Mouse (Mus musculus) forebrain, embryonic 16.5 days (tissue): Measurements from ENCODE around the gene Gm6309. TPM values are rescaled to one million over a fixed set of nuclear protein-coding genes. Genes with fewer than 3 reads are reported as not detected.
"Not testable (repeated sequence)": the region's sequence is repeated elsewhere in the genome, so short reads cannot be mapped to it uniquely, and the experiment has no call there.

Experiments used
- ATAC-seq: fragments of 200-750 bp; cut with Nextera tagmentation; 2 replicates; pipeline ENCODE4 v1.8.0; 2017; ENCODE audit warnings: mild to moderate bottlenecking, moderate library complexity
- H3K27ac ChIP-seq: fragments of 300-500 bp; sonication (generic); 2 replicates; pipeline ENCODE4 v1.5.1; 2014; ENCODE audit warnings: low read length, control low read depth
- H3K27me3 ChIP-seq: fragments of 300-500 bp; sonication (generic); replicated peaks from 2 replicates; pipeline ENCODE4 v1.6.1; 2014; ENCODE audit warnings: low read length; ENCODE audit not compliant: control insufficient read depth, insufficient read depth
- H3K36me3 ChIP-seq: fragments of 300-500 bp; sonication (generic); 2 replicates; pipeline ENCODE4 v1.6.1; 2014; ENCODE audit not compliant: control insufficient read depth, insufficient read depth
- H3K4me1 ChIP-seq: fragments of 300-500 bp; sonication (generic); replicated peaks from 2 replicates; pipeline ENCODE4 v1.6.1; 2014; ENCODE audit warnings: low read length; ENCODE audit not compliant: control insufficient read depth, insufficient read depth
- H3K4me2 ChIP-seq: fragments of 300-500 bp; sonication (generic); 2 replicates; pipeline ENCODE4 v1.6.1; 2014; ENCODE audit warnings: mild to moderate bottlenecking, low read length, control low read depth
- H3K4me3 ChIP-seq: fragments of 300-500 bp; sonication (generic); replicated peaks from 2 replicates; pipeline ENCODE4 v1.5.1; 2014; ENCODE audit warnings: mild to moderate bottlenecking, low read length, control low read depth
- H3K9ac ChIP-seq: fragments of 300-500 bp; sonication (generic); replicated peaks from 2 replicates; pipeline ENCODE4 v1.6.1; 2014; ENCODE audit warnings: low read depth, low read length, control low read depth
- H3K9me3 ChIP-seq: fragments of 300-500 bp; sonication (generic); 2 replicates; pipeline ENCODE4 v1.6.1; 2016; ENCODE audit warnings: low read length; ENCODE audit not compliant: control insufficient read depth
- WGBS: fragments of 180-500 bp; shearing (Covaris S2); extraction: QIAGEN DNeasy Blood & Tissue Kit; methylation state at CpG from one replicate; pipeline ENCODE4 v1.1.7; 2014; 5-methylcytosine and 5-hydroxymethylcytosine counted together
- polyA plus RNA-seq: library from polyadenylated mRNA; unstranded; fragments of >200 nt; fragmentation: Nextera tagmentation; extraction: Ambion mirVana; gene quantifications from 2 replicates; pipeline ENCODE4 v1.2.1, GENCODE M21; 2015

Gm6309 gene
- polyA plus RNA-seq: not detected in 2 replicates

DNA sequence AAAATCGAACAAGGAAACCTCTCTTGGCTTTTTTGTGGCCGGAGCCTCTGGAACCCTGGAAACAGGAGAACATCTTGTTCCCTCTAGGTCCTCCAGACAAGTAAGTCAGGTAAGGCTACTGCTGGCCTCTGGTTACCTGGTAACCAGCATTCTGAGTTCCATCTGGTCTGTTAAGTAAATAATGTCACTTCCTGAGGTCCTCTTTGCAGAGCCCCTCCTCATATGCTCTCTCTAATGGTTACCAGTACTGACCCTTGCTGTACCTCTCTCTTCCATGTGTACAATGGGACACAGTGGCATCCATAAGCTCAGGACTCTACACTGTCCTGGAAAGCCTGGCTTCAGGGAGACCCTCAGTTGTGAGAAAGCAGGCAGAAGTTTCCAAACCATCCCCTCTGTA, at the start of gene Gm6309:
Gene Gm6309 (minus strand): TSS at position 101 of the 400 bp plus-strand sequence.
- H3K4me3 ChIP-seq, H3K9ac ChIP-seq, H3K9me3 ChIP-seq, H3K27ac ChIP-seq, H3K36me3 ChIP-seq, H3K4me1 ChIP-seq, H3K27me3 ChIP-seq, H3K4me2 ChIP-seq, ATAC-seq: not testable (repeated sequence)
- 78% methylated on average over 2 of the region's 2 CpGs for WGBS

DNA sequence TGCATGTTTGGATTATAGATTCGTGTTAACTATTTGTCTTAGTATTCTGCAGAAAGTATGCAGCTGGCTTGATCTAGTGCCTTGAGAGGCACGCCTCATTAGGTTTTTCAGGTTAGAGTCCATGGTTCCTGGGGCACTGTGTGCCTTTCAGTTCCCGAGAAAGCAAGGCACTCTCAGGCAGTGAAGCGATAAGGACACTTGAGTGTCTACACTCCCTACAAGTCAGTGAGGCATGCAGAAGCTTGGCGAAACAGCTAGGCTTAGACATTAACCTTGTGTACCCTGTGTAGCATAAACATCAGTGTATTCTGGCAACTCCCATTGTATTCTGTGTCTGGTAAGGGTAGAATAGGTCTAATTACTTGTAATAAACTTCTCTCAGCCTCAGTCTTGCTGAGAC, 35.0 kb upstream of the Gm6309 start:
- 95% methylated on average over 5 of the region's 5 CpGs for WGBS
- Histone ChIP-seq H3K36me3 (peaks cover 58% of the 10 kb centered on the region), H3K9me3 (peaks cover 2% of the 10 kb centered on the region; the same call in 1 of the 2 replicates), H3K9ac (no peak overlapping the region), H3K4me2 (no peak overlapping the region), H3K4me3 (no peak overlapping the region), H3K27ac (no peak overlapping the region), H3K27me3 (no peaks in the 10 kb centered on the region), H3K4me1 (no peaks in the 10 kb centered on the region)
- no peak for ATAC-seq

DNA sequence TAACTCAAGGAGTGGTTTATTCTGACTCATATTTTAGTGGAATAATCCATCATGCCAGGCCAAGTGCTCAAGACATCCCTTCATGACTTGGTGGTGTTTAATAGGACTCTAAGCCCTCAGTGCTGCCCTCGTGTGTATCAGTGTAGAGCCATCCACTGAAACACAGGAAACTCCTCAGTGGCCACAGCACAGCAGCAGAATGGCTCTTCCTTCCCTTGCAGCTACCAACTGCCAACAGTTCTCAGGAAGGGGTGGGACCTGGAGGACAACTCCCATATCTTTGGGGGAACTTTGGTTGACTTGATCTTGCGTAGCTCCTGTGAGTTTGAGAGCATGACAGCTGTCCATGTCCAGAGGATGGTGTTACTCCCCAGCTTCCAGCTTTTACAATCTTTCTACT, 33.4 kb upstream of the Gm6309 start:
- Histone ChIP-seq H3K9me3 (peaks cover 2% of the 10 kb centered on the region; the same call in 1 of the 2 replicates), H3K36me3 (peaks cover 48% of the 10 kb centered on the region), H3K27me3 (no peaks in the 10 kb centered on the region), H3K4me2 (no peak overlapping the region), H3K9ac (no peak overlapping the region), H3K27ac (no peak overlapping the region), H3K4me1 (no peaks in the 10 kb centered on the region), H3K4me3 (no peak overlapping the region)
- ATAC-seq: no peak
- WGBS: 86% methylated on average over 2 of the region's 2 CpGs

GRCm38 (mm10) chr5:146200580-146200979, 30.1 kb upstream of the Gm6309 start:
- Histone ChIP-seq H3K9me3 (peaks cover 2% of the 10 kb centered on the region; the same call in 1 of the 2 replicates), H3K4me1 (no peaks in the 10 kb centered on the region), H3K27me3 (no peaks in the 10 kb centered on the region), H3K4me2 (no peak overlapping the region), H3K36me3 (peaks cover 26% of the 10 kb centered on the region), H3K27ac (no peak overlapping the region), H3K4me3 (no peak overlapping the region), H3K9ac (no peak overlapping the region)
- 98% methylated on average over 6 of the region's 6 CpGs for WGBS
- ATAC-seq: no peak

DNA sequence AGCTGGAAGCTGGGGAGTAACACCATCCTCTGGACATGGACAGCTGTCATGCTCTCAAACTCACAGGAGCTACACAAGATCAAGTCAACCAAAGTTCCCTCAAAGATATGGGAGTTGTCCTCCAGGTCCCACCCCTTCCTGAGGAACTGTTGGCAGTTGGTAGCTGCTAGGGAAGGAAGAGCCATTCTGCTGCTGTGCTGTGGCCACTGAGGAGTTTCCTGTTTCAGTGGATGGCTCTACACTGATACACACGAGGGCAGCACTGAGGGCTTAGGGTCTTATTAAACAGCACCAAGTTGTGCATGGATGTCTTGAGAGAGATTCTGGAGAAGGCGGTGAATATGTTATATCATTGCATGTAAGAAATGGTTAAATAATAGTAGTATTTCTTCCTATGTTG, 29.0 kb upstream of the Gm6309 start:
- H3K9me3 ChIP-seq: peaks cover 2% of the 10 kb centered on the region; the same call in 1 of the 2 replicates
- H3K9ac ChIP-seq: no peak overlapping the region
- no peak overlapping the region for H3K27ac ChIP-seq
- ATAC-seq: no peak
- H3K27me3 ChIP-seq: no peaks in the 10 kb centered on the region
- 79% methylated on average over 2 of the region's 2 CpGs for WGBS
- no peak overlapping the region for H3K4me2 ChIP-seq
- H3K4me1 ChIP-seq: no peaks in the 10 kb centered on the region
- no peak overlapping the region for H3K4me3 ChIP-seq
- peaks cover 19% of the 10 kb centered on the region for H3K36me3 ChIP-seq

DNA sequence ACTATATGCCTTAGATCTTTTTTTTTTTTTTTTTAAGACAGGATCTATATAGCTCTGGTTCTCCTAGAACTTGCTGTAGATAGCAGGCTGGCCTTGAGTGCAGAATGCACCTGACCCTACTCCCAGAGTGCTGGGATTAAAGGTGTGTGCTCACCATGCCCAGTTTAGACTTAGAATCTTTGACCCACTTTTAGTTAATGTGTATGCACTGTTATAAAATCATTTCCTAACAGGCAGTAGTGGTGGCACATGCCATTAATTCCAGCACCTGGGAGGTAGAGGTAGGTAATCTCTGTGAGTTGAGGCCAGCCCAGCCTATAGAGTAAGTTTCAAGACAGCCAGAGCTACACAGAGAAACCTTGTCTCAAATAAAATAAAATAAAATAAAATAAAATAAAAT, 28.6 kb upstream of the Gm6309 start:
- H3K27me3 ChIP-seq: no peaks in the 10 kb centered on the region

DNA sequence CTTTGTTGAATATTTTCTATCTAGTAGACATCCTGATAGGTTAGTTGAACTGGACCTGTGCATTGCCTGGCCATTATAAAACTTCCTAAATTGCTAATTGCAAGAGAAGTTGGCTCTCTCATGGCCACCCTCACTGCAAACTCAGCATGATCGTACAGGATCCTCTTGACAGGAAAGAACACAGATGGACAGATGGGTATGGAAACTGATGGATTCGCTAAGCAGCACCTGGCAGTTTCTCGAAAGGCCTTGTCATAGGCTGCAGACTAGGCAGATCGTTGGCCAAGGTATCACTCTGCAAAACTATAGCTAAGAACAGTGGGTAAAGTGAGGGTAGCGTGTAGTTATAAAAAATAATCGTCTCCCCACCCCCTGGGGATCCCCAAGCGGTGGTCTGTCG, 22.8 kb upstream of the Gm6309 start:
- no peak overlapping the region for H3K27ac ChIP-seq
- H3K4me2 ChIP-seq: no peak overlapping the region
- no peaks in the 10 kb centered on the region for H3K36me3 ChIP-seq
- no peak for ATAC-seq
- 83% methylated on average over 8 of the region's 8 CpGs for WGBS
- no peaks in the 10 kb centered on the region for H3K27me3 ChIP-seq
- no peak overlapping the region for H3K9ac ChIP-seq
- no peak overlapping the region for H3K4me3 ChIP-seq
- H3K4me1 ChIP-seq: no peaks in the 10 kb centered on the region
- no peaks in the 10 kb centered on the region for H3K9me3 ChIP-seq

More for the DNA sequence above, 28.6 kb upstream of the Gm6309 start:
- no peak for ATAC-seq
- H3K4me2 ChIP-seq: no peak overlapping the region
- no peaks in the 10 kb centered on the region for H3K4me1 ChIP-seq
- H3K9me3 ChIP-seq: peaks cover 2% of the 10 kb centered on the region; the same call in 1 of the 2 replicates
- no peak overlapping the region for H3K9ac ChIP-seq
- no peak overlapping the region for H3K4me3 ChIP-seq
- peaks cover 15% of the 10 kb centered on the region for H3K36me3 ChIP-seq
- H3K27ac ChIP-seq: no peak overlapping the region

- Histone ChIP-seq H3K27me3 (no peaks in the 10 kb centered on the region), H3K4me3 (no peak overlapping the region), H3K9ac (no peak overlapping the region), H3K27ac (no peak overlapping the region), H3K36me3 (no peaks in the 10 kb centered on the region), H3K4me2 (no peak overlapping the region), H3K9me3 (no peaks in the 10 kb centered on the region), H3K4me1 (no peaks in the 10 kb centered on the region)
- no peak for ATAC-seq
- 59% methylated on average over 3 of the region's 3 CpGs for WGBS
Observed at GRCm38 (mm10) chr5:146190501-146191269, 20.2 kb upstream of the Gm6309 start.

DNA sequence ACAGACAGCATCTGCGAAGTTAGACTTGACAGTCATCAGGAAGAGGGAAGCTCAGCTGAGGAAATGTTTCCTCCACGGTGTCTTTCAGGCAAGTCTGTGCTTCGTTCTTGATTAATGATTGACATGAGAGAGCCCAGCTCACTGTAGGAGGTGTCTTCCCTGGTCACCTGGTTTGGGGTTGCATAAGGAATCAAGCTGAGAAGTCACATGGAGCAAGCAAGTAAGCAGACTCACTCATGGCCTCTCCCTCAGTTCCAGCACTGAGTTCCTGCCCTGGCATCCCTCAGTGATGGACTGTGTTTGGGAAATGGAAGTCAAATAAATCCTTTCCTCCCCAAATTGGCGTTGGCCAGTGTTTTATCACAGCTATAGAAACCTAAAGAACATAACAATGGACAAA, 19.6 kb upstream of the Gm6309 start:
- H3K4me1 ChIP-seq: no peaks in the 10 kb centered on the region
- ATAC-seq: no peak
- no peaks in the 10 kb centered on the region for H3K9me3 ChIP-seq
- H3K27me3 ChIP-seq: no peaks in the 10 kb centered on the region
- H3K9ac ChIP-seq: no peak overlapping the region
- H3K4me2 ChIP-seq: no peak overlapping the region
- no peak overlapping the region for H3K27ac ChIP-seq
- WGBS: 77% methylated on average over 4 of the region's 4 CpGs
- no peaks in the 10 kb centered on the region for H3K36me3 ChIP-seq
- no peak overlapping the region for H3K4me3 ChIP-seq
